Mouse (Mus musculus): ENCODE results near the gene Mrpl46. TPM values are rescaled to one million over a fixed set of nuclear protein-coding genes. Genes with fewer than 3 reads are reported as not detected.

Mrpl46 gene
- total RNA-seq, 1 experiment from 2014 or later, result 32.5 TPM

GRCm38 (mm10) chr7:78778741-78779140 lies 4.6 kb downstream of the Mrpl46 start:
- no peak for ATAC-seq (replicated peaks; ENCODE audit: insufficient number of reproducible peaks, low FRiP score, low TSS enrichment, poor library complexity, severe bottlenecking)

- no peak for ATAC-seq (replicated peaks; ENCODE audit: insufficient number of reproducible peaks, low FRiP score, low TSS enrichment, poor library complexity, severe bottlenecking)
Measured at GRCm38 (mm10) chr7:78770936-78771335, 12.4 kb downstream of the Mrpl46 start.

GRCm38 (mm10) chr7:78769075-78769652 lies 14.2 kb downstream of the Mrpl46 start:
- no peak for ATAC-seq (replicated peaks; ENCODE audit: insufficient number of reproducible peaks, low FRiP score, low TSS enrichment, poor library complexity, severe bottlenecking)

GRCm38 (mm10) chr7:78767929-78768531 lies 15.3 kb downstream of the Mrpl46 start:
- ATAC-seq (replicated peaks; ENCODE audit: insufficient number of reproducible peaks, low FRiP score, low TSS enrichment, poor library complexity, severe bottlenecking), result no peak

DNA sequence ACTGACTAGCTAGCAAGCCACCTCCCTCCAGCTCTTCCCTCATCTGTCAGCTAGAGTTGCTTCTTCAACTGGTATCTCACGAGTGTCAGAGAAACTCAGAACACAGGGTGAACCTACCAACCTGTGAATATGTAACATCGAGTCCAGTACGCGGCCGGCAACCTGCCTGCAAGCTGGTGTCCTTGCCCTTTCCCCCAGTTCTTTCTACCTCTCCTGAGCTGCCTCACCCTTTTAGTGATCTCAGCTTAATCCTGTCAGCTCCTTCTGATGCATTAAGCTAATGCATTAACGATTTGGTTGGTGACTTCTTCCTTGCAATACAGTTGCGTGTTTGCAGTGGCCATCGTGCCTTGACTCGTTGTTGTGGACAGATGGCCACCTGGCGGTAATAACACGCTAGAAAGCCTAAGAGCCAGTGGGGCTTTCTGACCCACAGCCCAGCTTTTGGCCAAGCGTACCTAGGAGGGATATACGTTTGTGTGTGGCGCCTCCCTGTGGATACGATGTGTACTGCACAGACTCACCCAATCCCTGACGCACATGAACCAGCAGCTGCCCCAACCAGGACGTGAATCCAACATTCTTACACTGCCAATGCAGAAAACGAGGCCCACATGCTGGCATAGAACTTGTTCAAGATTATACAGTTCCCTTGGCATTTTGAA lies 17.2 kb downstream of the Mrpl46 start:
- no peak; the same call in 1 of the 2 replicates for ATAC-seq (replicated peaks; ENCODE audit: insufficient number of reproducible peaks, low FRiP score, low TSS enrichment, poor library complexity, severe bottlenecking)

- ATAC-seq (replicated peaks; ENCODE audit: insufficient number of reproducible peaks, low FRiP score, low TSS enrichment, poor library complexity, severe bottlenecking), result no peak
Measured at GRCm38 (mm10) chr7:78765215-78765631, 18.1 kb downstream of the Mrpl46 start.

DNA sequence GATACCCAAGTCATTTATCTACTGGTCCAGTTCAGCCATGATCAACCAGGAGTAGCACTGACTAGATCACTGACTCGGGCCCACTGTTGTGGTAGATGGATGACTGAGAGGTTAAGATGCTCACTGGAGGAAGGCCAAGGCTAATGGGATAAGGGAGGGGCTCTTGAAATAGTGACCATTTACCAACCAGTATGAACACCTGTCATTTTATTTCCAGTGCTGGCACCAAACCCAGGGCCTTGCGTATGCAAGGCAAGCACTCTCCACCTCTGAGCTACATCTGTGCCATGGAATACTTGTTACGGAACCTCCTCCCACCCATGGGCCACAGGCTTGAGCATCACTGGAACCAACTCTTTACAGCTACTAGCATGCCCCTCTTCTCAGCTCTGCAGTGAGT lies 19.5 kb downstream of the Mrpl46 start:
- no peak for ATAC-seq (replicated peaks; ENCODE audit: insufficient number of reproducible peaks, low FRiP score, low TSS enrichment, poor library complexity, severe bottlenecking)

DNA sequence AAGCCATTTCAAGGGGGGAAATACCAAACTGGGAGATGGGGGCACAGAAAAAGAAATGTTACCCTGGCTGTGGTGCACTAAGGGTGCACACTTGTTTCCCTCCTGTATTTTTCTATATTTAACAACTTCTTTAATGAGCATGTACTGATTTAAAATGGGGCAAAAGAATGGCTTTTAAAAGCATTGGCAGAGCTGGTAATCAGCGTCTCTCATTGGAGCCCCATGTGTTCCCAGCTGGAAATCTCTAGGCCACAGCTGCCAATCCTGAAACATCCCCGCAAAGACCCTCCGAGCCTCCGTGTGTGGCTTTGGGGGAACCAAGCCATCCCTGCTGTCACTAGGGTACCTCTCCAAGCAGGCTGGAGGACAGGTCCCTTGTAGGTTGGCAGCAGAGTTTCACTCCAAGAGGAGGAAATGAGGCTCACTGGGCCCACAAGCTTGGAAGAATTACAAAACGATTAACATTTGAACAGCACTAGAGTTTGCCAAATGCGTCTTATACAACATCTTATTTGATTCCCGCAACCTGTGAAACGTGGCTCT lies 28.8 kb downstream of the Mrpl46 start:
- ATAC-seq (replicated peaks; ENCODE audit: insufficient number of reproducible peaks, low FRiP score, low TSS enrichment, poor library complexity, severe bottlenecking), result no peak

DNA sequence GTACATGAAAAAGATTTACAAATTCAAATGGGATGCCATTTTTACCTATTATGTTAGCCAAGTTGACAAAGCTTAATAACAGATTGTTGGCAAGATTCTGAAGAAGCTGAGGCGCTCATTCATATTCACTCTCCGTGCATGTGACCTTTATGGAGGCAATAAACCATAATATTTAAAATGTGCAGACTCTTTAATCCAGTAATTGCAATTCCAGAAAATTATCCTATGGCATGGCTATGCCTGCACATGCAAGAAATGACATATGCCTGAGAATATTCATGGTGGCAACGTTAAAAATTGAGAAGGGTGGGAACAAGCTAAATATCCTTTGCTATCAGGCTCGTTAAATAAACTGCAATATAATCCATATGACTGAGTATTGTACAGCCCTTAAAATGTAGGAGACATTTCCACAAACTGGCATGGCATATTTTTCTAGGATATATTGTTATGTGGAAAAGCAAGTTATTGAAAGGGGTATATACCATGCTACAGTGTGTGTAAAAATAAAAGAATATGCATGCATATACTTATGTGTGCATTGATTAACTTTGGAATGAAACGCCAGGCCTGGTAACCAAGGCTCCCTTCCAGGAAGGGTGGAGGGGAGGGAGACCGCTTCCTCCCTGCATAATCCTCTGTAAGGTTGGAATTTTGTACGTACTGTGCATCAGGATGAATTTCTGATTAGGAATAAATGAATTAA lies 29.4 kb downstream of the Mrpl46 start:
- no peak for ATAC-seq (replicated peaks; ENCODE audit: insufficient number of reproducible peaks, low FRiP score, low TSS enrichment, poor library complexity, severe bottlenecking)

GRCm38 (mm10) chr7:78752961-78753360 lies 30.4 kb downstream of the Mrpl46 start:
- ATAC-seq (replicated peaks; ENCODE audit: insufficient number of reproducible peaks, low FRiP score, low TSS enrichment, poor library complexity, severe bottlenecking), result no peak

DNA sequence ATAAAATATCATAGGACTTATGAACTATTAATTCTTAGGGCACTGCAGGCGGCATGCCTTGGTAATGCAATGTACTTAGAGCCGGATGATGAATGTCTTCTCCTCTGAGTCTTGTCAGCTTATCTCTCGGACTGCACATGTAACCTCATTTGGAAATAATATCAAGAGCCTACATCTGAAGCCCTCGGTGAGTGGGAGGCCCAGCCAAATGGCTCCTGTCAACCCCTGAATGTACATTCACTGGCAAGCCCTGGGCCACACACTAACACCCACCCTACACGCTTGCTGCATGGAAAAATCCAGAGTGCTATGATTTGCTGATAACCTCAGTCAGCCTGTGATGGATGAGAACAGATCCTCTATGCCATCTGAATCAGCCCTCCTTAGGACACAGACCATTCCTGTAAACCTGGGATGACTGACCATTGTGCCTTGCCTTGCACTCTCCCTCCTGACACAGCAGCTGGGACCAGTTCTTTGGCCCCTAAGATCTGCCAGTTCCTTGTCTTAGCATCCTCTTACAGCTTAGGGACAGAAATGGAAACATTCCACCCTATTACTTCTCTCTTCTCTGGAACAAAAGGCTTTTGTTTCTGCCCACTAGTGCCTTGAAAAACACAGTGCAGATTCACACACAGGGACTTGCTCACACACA lies 39.5 kb downstream of the Mrpl46 start:
- ATAC-seq (replicated peaks; ENCODE audit: insufficient number of reproducible peaks, low FRiP score, low TSS enrichment, poor library complexity, severe bottlenecking), result no peak

- no peak for ATAC-seq (replicated peaks; ENCODE audit: insufficient number of reproducible peaks, low FRiP score, low TSS enrichment, poor library complexity, severe bottlenecking)
Measured at GRCm38 (mm10) chr7:78739351-78740000, 43.9 kb downstream of the Mrpl46 start.

GRCm38 (mm10) chr7:78737614-78738210 lies 45.6 kb downstream of the Mrpl46 start, which contains the start of gene Ntrk3:
TSS of gene Ntrk3 (minus strand) at chr7:78738012.
- no peak for ATAC-seq (replicated peaks; ENCODE audit: insufficient number of reproducible peaks, low FRiP score, low TSS enrichment, poor library complexity, severe bottlenecking)

DNA sequence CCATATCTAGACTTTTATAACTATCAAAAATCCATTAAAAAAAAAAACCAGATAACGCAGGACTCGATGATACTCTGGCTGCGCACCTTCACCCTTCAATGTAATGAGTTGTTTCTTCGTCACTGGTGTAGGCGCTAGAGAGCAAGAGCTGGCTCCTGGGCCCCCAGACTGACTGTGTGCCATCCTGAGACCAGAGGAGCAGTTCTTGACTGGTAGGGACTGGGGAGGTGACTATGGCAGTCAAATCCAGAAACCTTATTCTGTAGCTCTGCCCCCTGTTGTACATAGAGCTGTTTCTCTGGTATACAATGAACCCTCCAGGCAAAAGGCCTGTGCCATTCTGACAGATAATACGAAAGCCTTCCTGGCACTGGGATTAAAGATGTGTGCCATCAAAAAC lies 46.1 kb downstream of the Mrpl46 start:
- no peak for ATAC-seq (replicated peaks; ENCODE audit: insufficient number of reproducible peaks, low FRiP score, low TSS enrichment, poor library complexity, severe bottlenecking)

DNA sequence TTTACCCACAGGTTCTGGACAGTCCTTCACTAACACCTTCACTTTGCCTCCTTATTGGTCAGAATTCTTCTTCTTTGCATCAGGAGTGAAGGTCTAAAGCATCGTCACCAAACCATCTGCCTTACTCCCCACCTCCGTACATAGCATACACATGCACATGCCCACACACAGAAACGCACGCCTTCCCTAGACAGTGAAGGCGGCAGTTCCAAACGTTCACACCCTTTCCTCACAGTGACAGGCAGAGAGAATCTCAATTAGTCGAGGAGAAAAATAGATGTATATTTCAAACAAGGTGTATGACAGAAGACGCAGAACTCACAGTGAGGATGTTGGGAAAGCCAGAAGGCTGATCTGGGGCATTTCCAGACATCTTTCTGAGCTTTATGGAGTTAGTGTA lies 51.9 kb downstream of the Mrpl46 start:
- no peak for ATAC-seq (replicated peaks; ENCODE audit: insufficient number of reproducible peaks, low FRiP score, low TSS enrichment, poor library complexity, severe bottlenecking)
